Mouse (Mus musculus): Measurements from ENCODE around the gene Papolb.
A peak's percentile ranks its signal among the peaks of the same experiment; 100 is the strongest.

Papolb gene

DNA sequence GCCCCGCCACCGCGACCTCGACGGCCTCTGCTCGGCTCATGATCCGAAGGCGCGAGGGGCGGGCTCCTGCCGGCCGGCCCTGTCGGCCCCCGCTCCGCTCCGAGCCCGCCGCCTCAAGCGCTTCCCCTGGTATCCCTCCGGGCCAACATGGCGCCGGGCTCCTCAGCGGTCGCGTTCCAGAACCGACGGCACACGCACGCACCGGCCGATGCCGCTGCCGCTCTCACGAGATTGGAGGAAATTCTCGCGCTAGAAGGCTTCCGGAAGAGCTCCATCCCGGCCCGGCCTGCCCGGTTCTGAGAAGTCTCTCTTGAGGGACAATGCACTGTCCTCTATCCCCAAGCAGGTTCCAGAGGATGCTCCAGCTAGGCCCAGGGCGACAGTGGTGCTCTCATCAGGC is at the start of gene Papolb:
Gene Papolb, minus strand, starts transcription at position 162 of the 400 bp plus-strand sequence.
- no peak for DNase-seq (ENCODE audit: low read depth)

DNA sequence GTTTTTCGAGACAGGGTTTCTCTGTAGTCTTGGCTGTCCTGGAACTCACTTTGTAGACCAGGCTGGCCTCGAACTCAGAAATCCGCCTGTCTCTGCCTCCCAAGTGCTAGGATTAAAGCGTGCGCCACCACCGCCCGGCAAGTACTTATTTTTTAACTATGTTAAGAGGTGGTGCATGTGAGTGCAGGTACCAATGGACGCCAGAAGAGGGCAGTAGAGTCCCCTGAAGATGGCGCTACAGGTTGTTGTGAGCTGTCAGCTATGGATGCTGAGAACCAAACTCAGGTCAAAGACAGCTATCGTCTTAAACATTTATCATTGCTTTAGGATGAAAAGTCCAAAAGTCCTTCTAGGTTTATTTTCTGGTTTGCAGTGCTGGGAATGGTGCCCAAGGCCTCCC is 48.3 kb upstream of the Papolb start:
- no peak for DNase-seq (ENCODE audit: low read depth)

DNA sequence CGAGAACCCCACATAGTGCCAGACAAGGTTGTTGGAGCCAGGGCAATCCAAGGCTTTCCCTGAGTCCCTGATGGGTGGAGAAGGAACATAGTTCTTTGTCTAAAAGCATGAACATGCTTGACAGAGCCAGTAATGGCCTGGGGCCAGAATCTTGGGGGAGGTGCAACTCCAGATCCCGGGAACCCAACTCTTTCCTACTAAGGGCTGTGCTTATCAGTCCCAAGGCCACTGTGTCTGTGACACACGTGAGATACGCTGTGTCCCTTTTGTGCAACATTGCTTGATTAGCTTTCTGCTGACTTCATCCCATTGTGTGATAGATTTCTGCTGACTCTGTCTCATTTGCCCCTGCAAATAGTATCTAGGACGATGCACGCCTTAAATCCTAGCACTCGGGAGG is 47.0 kb upstream of the Papolb start:
- no peak for DNase-seq (ENCODE audit: low read depth)

DNA sequence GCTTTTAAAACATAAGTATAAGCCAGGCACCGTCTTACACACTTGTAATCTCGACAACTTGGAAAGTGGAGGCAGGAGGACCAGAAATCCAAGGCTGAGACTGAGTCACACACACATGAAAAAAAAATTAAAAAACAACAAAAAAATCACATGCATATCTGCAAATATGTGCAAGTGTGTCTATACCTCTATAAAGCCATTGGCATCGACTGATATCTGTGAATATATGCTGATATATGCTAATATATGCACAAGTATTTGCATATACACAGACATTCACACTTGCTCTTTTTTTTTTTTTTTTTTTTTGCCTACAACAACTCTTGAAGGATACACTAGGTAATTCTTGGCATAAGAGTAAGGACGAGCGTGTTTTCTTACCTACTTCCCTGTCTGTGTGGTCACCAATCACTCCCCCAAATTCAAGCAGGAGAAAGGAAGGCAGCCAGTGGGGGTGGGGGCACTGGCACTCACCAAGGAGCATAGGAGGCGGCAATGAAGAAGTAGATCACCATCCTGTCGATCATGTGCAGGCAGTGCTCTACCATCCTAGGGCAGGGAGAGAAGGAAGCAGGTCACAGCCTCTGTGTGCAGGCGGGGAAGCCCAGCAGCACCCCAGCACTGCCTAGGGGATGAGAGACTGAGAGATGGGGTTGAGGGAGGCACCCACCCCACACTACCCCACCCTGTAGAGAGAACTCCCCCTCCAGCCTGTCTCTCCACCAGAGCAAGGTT is 44.6 kb upstream of the Papolb start:
- DNase-seq (ENCODE audit: low read depth): no peak

DNA sequence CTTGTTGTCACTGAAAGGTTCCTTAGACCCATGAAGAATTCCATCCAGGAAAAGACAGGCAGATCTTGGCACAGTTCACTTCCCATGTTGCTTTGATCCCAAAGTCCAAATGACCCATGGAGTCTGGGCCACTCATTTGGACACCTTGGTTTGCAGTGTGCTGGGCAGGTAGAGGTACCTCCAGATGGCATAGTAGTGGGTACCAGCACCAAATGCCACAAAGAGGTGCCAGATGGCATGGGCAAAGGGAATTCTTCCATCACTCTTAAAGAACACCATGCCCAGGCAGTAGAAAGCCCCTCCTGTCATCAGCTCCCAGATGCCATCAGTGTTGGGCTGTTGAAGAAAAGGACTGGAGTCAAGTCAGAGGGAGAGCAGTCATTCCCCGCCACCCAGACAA is 34.7 kb upstream of the Papolb start:
- no peak for DNase-seq (ENCODE audit: low read depth)

DNA sequence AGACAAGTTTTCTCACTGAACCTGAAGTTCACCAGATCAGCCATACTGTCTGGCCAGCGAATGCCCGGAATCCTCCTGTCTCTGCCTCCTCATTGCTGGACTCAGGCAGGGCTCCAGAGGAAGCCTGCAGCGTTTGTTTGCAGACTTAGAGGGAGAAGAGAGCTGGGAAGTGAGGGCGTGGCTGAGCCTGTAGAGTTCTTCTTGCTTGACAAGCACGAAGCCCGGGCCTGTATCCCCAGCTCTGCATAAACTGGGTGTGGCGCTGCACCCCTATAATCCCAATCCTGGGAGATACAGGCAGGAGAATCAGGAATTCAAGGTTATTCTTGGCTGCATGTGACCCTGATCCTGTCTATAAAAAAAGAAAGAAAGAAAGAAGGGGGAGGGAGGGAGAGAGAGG is 30.4 kb upstream of the Papolb start:
- DNase-seq (ENCODE audit: low read depth): no peak

DNA sequence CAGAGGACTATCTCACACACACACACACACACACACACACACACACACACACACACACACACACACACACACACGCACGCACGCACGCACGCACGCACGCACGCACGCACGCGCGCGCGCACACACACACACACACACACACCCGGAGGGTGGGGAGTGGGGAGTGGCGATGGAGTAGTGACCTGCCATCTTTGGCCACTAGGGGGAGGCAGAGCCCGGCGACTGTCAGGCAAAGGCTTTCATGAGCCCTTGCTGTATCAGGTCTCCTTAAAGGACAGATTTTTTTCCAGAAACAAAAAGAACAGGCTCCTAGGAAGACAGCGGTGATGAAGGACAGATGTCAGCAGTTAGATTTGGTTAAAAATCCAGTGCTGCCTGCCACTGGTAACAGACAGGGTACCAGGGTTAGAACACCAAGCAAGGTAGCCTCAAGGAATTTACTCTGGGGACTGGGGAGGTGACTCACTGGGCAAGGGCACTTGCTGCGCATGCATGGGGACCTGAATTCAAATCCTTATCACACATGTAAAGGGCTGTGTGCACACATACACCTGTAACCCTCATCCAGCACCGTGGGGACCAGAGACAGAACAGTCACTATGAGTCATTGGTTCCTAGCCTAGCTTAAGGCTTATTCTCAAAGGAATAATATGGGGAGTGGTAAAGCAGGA is 27.7 kb upstream of the Papolb start:
- peak; percentile 38 for DNase-seq (ENCODE audit: low read depth)

DNA sequence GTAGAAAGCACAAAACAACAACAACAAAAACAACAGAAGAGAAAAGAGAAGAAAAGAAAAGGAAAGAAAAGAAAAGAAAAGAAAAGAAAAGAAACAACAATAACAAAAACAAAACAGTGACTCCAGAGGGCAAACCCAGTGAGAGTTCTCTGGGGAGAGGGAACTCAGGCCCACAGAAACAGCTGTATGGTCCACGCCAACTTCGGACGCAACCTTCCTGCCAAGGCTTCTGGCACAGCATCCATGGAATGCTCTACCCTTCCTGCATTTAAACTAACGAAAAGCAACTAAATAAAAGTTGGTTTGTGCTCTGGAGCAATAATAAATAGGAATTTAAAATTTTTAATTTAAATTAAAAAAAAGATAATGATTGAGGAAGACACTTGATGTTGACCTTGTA is 26.8 kb upstream of the Papolb start:
- no peak for DNase-seq (ENCODE audit: low read depth)

DNA sequence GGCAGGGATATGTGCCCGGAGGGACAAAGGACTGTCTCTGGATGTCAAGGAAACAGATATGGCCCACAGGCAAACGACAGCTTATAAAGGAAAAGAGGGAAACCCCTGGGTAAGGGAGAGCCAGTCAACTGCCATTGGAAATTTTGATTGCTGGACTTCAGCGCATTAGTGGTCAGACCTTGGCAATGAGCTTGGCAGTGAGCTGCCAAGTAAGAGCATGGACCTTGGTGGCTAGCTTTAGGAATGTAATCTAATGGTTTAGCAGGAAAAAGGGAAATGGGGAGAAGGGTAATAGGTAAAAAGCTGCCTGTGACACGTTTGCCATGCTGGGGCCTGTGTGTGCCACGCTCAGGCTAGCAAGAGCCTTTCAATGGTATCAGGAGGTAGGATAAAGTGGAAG is 26.0 kb upstream of the Papolb start:
- DNase-seq (ENCODE audit: low read depth): no peak

DNA sequence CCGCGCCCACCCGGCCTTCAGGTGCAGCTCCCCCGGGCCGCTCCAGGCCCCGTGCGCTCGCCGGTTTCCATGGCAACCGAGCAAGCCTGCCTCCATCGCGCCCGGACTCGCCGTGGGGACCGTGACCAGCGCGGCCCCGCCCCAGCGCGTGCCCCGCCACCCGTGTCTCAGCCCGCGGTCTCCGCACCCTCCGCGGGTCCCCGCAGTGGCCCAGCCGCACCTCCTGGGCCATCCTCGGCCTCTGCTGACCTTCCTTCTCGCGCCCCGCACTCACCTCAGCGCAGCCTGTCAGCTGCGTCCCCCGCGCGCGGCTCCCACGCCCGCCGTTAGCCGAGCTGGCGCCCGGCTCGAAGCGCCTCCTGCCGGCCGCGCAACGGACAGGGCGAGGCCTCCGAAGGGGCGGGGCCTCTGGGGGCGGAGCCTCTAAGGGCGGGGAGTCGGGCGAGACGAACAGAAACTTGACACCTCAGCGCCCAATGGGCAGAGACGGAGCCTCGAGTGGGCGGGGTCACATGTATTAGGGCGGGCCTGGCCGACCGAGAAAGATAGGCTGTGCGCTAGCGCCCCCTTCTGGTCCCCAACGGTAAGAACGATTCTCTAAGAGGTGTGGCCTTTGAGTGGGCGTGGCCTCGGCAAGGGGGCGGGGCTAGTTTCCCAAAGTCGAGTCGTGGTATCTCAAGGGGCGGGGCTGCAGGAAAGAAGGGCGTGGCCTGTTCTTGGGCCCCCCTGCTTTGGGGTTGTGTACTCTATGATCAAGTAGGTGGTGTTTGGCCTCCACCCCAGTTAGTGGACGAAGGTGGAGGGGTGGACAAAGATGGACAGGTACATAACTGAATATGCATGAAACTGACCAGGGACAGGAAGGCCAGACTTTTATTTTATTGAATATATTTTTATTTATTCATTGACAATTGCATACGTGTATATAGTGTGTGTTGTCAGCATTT is 21.1 kb upstream of the Papolb start, which contains the start of gene Radil:
Gene Radil, minus strand, starts transcription at position 393 of the 947 bp plus-strand sequence.
- DNase-seq (ENCODE audit: low read depth): peak; percentile 91

DNA sequence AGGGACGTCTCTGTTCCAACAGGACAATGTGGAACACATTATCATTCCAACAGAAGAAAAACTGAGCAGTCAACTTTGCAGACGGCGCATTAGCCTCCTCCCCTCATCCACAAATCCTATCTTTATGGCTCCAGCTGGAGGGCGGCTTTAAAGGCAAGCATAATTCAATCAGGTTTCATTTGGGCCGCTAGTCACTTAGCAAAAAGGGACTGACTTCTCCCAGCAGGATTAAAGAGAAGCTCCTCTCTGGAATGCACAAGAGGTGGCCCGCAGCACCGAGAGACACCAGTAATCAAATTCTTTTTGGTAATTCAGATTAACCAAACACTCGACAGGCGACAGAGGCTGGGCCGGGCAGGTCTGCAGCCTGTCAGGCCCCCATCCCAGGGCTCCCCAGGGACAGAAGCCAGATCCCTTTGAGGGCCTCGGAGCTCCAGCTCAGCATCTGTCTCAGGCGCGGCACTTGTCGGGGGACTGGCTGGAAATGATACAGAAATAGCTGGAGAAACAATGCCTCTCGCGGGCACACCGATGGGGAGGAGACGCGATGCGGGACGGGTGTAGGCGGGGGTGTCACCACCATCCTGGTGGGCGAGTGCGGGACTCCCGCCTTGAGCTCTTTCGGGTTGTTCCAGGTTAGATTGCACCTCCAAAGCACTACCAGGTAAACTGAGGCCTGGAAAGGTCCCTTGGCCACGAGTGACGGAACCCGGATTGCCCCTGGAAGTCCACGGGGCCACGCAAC is 20.3 kb upstream of the Papolb start:
- no peak for DNase-seq (ENCODE audit: low read depth)

DNA sequence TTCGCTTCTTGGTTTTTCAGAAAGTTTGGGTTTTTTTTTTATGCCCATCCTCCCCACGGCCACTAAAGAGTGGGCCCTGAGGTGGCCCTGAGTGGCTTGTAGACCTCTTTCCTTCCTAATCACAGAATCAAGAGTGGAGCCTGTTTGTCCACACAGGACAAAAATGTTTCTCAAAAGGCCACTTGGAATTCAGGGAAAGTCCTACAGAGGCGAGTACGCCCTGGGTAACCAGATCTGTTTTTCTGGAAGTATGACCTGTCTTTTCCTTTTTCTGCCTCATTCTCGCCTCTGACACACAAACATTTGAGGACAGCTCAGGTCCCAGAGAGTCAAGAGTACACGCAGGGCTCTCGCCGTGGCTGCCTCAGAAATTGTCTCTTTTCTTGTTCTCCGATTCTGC is 19.6 kb upstream of the Papolb start:
- no peak for DNase-seq (ENCODE audit: low read depth)

DNA sequence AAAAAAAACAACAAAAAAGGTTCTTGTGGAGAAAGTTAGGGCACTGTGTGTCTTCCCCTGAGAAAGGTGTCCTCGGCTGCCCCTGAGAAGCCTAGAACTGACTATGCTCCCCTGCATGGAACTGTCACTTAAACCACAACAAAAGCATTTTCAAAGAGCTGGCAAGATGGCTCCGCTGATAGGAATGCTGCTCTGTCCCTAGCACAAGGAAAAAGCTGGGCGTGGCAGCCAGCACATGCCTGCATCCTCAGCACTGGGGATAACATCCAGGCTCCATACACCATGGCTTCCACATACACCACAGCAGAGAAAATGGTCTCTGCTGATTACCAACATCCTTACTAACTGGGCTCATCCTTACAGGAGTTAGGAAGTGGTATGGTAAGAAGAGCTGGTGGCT is 17.2 kb upstream of the Papolb start:
- DNase-seq (ENCODE audit: low read depth): no peak

DNA sequence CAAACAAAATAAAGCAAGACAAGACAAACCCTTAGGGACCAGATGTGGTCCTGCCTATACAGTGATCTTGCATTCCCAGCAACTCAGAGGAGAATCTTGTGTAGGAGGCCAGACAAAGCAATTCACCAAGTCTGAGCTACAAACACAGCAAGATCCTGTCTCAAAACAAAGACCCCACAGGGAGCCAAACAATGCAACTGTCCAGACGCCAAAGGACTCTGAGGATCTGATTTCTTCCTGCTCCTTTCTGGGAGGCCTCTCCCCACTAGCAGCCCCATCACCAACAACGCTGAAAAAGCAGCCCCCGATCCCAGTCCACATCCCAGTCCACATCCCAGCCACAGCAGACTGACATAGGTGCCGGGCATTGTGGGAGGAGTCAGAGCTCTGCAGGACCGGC is 16.5 kb upstream of the Papolb start:
- DNase-seq (ENCODE audit: low read depth): no peak

DNA sequence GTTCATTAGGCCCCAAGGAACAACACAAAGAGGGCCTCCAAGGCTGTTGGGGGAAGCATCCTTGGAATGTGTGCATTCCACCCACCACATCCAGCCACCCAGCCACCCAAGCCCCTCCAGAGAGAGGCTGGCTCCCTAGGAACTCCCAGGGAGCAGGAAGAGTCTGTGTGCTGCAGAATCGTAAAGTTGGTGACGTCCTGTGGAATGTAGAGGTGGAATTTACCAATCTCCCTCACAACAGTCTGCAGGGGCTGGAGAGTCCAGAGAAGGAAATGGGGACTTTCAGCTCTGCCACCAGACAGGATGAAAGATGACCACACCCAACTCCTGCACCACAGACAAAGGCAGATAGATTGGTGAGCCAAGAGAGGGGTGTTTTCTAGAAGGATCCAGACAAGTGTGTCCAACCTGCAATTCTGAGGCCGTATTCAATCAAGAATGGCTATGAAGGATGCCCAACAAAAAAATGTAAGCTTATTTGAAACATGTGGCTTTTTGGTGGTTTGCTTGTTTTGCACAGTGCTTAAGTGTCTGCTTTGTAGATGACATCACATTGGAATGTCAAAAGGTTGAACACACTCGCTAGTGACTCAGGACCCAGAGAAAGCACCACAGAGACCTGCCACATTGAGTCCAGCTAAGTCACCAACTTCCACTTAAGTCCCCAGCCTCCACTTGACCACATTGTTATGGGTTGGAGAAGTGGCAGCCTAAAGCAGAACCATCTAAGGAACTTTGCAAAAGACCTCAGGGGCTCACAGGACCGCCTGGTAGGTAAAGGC is 15.3 kb upstream of the Papolb start:
- DNase-seq (ENCODE audit: low read depth): no peak

DNA sequence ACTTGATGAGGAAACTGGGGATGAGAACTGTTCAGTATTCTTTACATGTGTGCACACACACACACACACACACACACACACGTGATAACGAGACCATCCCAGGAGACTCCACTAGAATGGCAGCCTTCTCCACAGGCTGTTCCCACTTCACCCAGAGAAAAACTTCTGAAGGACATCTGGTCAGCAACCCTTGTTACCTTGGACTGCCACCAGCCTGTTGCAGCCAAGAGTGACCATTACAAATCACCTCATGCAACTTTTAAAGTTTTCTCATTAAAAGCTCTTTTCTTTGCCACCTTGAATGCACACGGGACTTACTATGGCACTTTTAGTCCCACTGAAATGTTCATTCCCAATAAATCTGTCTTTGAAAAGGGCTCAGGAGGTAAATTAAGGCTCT is 7.4 kb upstream of the Papolb start:
- no peak for DNase-seq (ENCODE audit: low read depth)

DNA sequence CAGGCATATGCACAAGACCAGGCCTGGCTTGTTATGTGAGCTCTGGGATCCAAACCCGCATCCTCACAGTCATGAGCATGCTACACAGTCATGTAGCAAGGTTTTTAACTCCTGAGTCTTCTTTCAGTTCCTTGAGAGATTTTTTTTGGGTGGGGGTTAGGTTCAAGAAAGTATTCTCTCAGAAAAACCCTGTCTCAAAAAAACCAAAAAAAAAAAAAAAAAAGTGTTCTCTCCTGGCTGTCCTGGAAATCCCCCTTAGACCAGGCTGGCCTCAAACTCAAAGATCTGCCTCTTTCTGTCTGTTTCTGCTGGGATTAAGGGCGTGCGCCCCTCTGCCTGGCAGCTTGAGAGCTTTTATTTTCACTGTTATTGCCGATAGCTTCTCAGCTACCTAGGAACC is 5.5 kb upstream of the Papolb start:
- DNase-seq (ENCODE audit: low read depth): no peak

DNA sequence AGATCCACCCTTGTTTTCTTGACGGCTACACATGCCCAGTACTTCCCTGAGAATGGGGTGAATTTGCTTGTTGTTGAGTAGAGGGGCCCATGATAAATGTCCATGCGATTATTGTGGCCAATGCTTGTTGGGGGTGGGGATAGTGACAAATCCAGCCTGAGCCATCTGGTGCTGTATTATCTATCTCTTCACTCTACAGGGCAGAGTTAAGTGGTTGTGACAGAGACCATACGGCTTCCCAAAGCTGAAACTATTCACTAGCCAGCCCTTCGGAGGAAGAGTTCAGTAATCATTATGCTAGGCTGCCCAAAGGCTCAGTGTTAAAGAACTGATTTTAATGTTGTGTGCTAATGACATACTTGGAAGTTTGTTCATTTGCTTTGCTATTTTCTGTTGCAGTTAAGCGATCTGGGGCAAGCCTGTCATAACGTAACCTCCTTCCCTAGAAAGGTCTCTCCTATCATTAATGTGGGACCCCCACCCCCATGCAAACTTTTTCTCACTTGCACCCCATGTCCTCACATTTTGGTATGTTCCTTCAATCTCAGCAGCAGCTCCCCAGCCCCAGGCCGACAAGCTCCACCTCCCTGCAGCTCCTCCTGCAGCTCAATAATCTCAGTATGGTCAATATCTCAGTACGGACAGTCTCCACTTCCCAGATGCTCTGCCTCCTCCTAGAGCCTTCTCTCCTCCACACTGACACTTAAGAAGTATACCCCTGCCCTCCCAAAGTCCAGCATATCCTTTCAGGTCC is 5.0 kb downstream of the Papolb start:
- DNase-seq (ENCODE audit: low read depth): no peak

DNA sequence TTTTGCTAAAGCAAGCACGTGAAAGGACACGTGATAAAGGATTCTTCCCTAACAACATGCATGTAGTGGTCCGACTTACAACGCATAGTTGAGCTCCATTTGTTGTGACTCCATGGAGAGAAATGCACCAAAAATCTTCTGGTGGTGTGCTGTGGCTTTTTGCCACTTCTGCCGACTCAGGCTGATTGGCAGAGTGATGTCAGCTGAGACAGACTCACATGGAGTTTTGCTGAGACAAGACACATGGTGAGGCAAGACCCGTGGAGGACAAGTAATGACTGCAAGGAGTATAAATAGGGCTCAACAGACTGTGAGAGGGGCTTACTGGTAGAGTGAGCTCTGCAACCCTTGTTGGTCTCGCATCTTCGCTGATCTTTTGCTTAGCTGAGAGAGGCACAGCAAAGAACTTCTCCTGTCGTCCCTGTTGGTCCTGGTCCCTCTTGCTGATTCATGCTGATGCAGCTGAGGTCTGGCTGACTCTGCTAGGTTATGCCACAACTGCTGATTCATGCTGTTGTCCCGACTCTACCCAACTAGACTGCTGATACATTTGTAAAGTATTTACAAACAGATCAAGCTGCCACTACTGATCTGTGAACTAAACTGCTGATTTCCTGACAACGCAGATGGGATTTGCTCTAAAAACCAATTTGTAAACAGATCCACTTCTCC is 8.5 kb downstream of the Papolb start:
- DNase-seq (ENCODE audit: low read depth): no peak

DNA sequence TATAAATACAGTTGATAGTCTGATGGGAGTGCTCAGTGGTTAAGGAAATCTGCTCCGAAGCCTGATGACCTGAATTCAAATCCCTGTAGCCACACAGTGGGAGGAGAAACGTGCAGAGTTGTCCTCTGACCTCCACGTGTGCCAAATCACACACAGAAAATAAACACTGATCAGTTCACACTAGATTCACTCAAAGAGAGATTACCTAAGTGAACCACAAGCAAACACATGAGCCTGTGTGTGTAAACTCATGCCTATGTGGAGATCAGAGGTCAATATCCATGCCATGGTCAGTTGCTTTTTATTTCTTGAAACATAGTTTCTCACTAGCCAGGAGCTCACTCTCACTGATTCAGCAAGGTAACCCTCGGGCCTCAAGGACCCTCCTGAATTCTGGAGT is 9.5 kb downstream of the Papolb start:
- no peak for DNase-seq (ENCODE audit: low read depth)

Measured in c-Kit-positive CD71-negative TER-119-negative erythroid progenitor cells, embryonic 14.5 days (primary cell).